Mouse (Mus musculus) cerebellum, adult 2 months (tissue): ENCODE measurements around the gene Sash1. TPM values are rescaled to one million over a fixed set of nuclear protein-coding genes. Genes with fewer than 3 reads are reported as not detected.

ENCODE experiments used
- DNase-seq, 2 experiments: peaks; one replicate each; pipeline ENCODE4 v3.0.0; 2021
- H3K27ac ChIP-seq: fragments of 200-500 bp; 2 replicates; pipeline ENCODE4 v1.5.1; 2012; ENCODE audit warnings: low read length, control low read depth, inconsistent platforms; ENCODE audit not compliant: insufficient read depth
- H3K27me3 ChIP-seq: fragments of 200-500 bp; 2 replicates; pipeline ENCODE4 v1.6.1; 2012; ENCODE audit warnings: inconsistent platforms, mild to moderate bottlenecking, low read length, moderate library complexity; ENCODE audit not compliant: control insufficient read depth, insufficient read depth
- H3K4me1 ChIP-seq: fragments of 200-500 bp; 2 replicates; pipeline ENCODE4 v1.6.1; 2011; ENCODE audit warnings: low read length; ENCODE audit not compliant: control insufficient read depth, insufficient read depth
- H3K4me3 ChIP-seq: fragments of 200-500 bp; replicated peaks from 2 replicates; pipeline ENCODE3; 2011; ENCODE audit warnings: mild to moderate bottlenecking, low read depth, low read length, control low read depth; ENCODE audit not compliant: insufficient read depth
- CTCF ChIP-seq: fragments of 200-500 bp; IDR thresholded peaks from 2 replicates; pipeline ENCODE4 v1.5.1; 2011; ENCODE audit warnings: low read depth, mild to moderate bottlenecking, control low read depth, low read length, moderate library complexity, borderline replicate concordance; ENCODE audit not compliant: insufficient read depth
- POLR2A ChIP-seq: fragments of 200-500 bp; IDR thresholded peaks from 2 replicates; pipeline ENCODE4 v1.6.1; 2011; ENCODE audit warnings: low read length, control low read depth, borderline replicate concordance; ENCODE audit not compliant: insufficient read depth
- WGBS: fragments of 180-500 bp; shearing (Covaris S2); methylation state at CpG from one replicate; pipeline ENCODE4 v1.1.7; 2018; 5-methylcytosine and 5-hydroxymethylcytosine counted together
- polyA plus RNA-seq: library from polyadenylated mRNA; depleted of rRNA; stranded (reverse); fragments of >200 nt; gene quantifications from 2 replicates; pipeline ENCODE4 v1.2.3, GENCODE M21; 2012

The Sash1 gene
- polyA plus RNA-seq, 1 experiment, result 28.0 TPM

- TF ChIP-seq CTCF, result no peak
- no peak for TF ChIP-seq POLR2A
- no peaks in the 10 kb centered on the region for H3K4me1 ChIP-seq
Measured at GRCm38 (mm10) chr10:8776791-8777190, 109.1 kb downstream of the Sash1 start.

GRCm38 (mm10) chr10:8775794-8776193 lies 110.1 kb downstream of the Sash1 start:
- DNase-seq, result no peak
- Histone ChIP-seq H3K4me3 (no peak overlapping the region), H3K4me1 (no peaks in the 10 kb centered on the region), H3K27ac (no peak overlapping the region), H3K27me3 (no peaks in the 10 kb centered on the region)
- 85% methylated on average over 2 of the region's 2 CpGs for WGBS
- TF ChIP-seq CTCF, result no peak
- no peak for TF ChIP-seq POLR2A

More at GRCm38 (mm10) chr10:8776791-8777190, 109.1 kb downstream of the Sash1 start:
- WGBS, result 97% methylated on average over 2 of the region's 2 CpGs
- Histone ChIP-seq H3K27ac (no peak overlapping the region), H3K27me3 (no peaks in the 10 kb centered on the region), H3K4me3 (no peak overlapping the region)
- DNase-seq, result no peak

GRCm38 (mm10) chr10:8772464-8773209 lies 113.2 kb downstream of the Sash1 start:
- TF ChIP-seq POLR2A (no peak), CTCF (no peak)
- no peaks in the 10 kb centered on the region for H3K4me1 ChIP-seq
- H3K4me3 ChIP-seq, result no peak overlapping the region
- WGBS, result 69% methylated on average over 4 of the region's 4 CpGs
- no peaks in the 10 kb centered on the region for H3K27me3 ChIP-seq
- no peak overlapping the region for H3K27ac ChIP-seq
- no peak for DNase-seq

- H3K4me1 ChIP-seq, result no peaks in the 10 kb centered on the region
- TF ChIP-seq CTCF (no peak), POLR2A (no peak)
- H3K27me3 ChIP-seq, result no peaks in the 10 kb centered on the region
- H3K4me3 ChIP-seq, result no peak overlapping the region
- H3K27ac ChIP-seq, result no peak overlapping the region
- DNase-seq, result no peak
- 82% methylated on average over 12 of the region's 12 CpGs for WGBS
Measured at GRCm38 (mm10) chr10:8770931-8771653, 114.8 kb downstream of the Sash1 start.

GRCm38 (mm10) chr10:8768654-8769053 lies 117.2 kb downstream of the Sash1 start:
- no peak overlapping the region for H3K27ac ChIP-seq
- no peak for DNase-seq
- 73% methylated on average over 8 of the region's 8 CpGs for WGBS
- TF ChIP-seq CTCF (no peak), POLR2A (no peak)
- no peaks in the 10 kb centered on the region for H3K27me3 ChIP-seq
- no peaks in the 10 kb centered on the region for H3K4me1 ChIP-seq
- H3K4me3 ChIP-seq, result no peak overlapping the region

GRCm38 (mm10) chr10:8767381-8767780 lies 118.5 kb downstream of the Sash1 start:
- H3K4me1 ChIP-seq, result peaks cover 2% of the 10 kb centered on the region; the same call in 1 of the 2 replicates
- TF ChIP-seq CTCF (no peak), POLR2A (no peak)
- no peak for DNase-seq
- no peak overlapping the region for H3K4me3 ChIP-seq
- 92% methylated on average over 5 of the region's 5 CpGs for WGBS
- no peak overlapping the region for H3K27ac ChIP-seq
- H3K27me3 ChIP-seq, result no peaks in the 10 kb centered on the region

- Histone ChIP-seq H3K27me3 (no peaks in the 10 kb centered on the region), H3K27ac (no peak overlapping the region), H3K4me3 (no peak overlapping the region), H3K4me1 (peaks cover 2% of the 10 kb centered on the region; the same call in 1 of the 2 replicates)
- no peak for DNase-seq
- WGBS, result 79% methylated on average over 10 of the region's 10 CpGs
- no peak for TF ChIP-seq POLR2A
- TF ChIP-seq CTCF, result no peak
Measured at GRCm38 (mm10) chr10:8765922-8766522, 119.8 kb downstream of the Sash1 start.
